Mouse (Mus musculus) intestine, embryonic 15.5 days (tissue): ENCODE results near the gene Elavl2. TPM values are rescaled to one million over a fixed set of nuclear protein-coding genes. Genes with fewer than 3 reads are reported as not detected.
"Not testable (repeated sequence)": the region's sequence is repeated elsewhere in the genome, so short reads cannot be mapped to it uniquely, and the experiment has no call there.

ENCODE experiments used
- ATAC-seq: fragments of 200-750 bp; cut with Nextera tagmentation; 2 replicates; pipeline ENCODE4 v1.8.0; 2017; ENCODE audit warnings: moderate TSS enrichment, moderate library complexity
- H3K27ac ChIP-seq: fragments of 300-500 bp; sonication (generic); 2 replicates; pipeline ENCODE4 v1.5.1; 2015; ENCODE audit warnings: mild to moderate bottlenecking, inconsistent platforms
- H3K27me3 ChIP-seq: fragments of 300-500 bp; sonication (generic); replicated peaks from 2 replicates; pipeline ENCODE4 v1.6.1; 2015; ENCODE audit warnings: inconsistent platforms
- H3K36me3 ChIP-seq: fragments of 300-500 bp; sonication (generic); 2 replicates; pipeline ENCODE4 v1.6.1; 2015; ENCODE audit warnings: inconsistent platforms
- H3K4me1 ChIP-seq: fragments of 300-500 bp; sonication (generic); replicated peaks from 2 replicates; pipeline ENCODE4 v1.6.1; 2015; ENCODE audit warnings: inconsistent platforms
- H3K4me2 ChIP-seq: fragments of 300-500 bp; sonication (generic); replicated peaks from 2 replicates; pipeline ENCODE4 v1.6.1; 2015; ENCODE audit warnings: mild to moderate bottlenecking, inconsistent platforms
- H3K4me3 ChIP-seq: fragments of 300-500 bp; sonication (generic); replicated peaks from 2 replicates; pipeline ENCODE4 v1.5.1; 2015; ENCODE audit warnings: inconsistent platforms
- H3K9ac ChIP-seq: fragments of 300-500 bp; sonication (generic); 2 replicates; pipeline ENCODE4 v1.6.1; 2015; ENCODE audit warnings: inconsistent platforms
- H3K9me3 ChIP-seq: fragments of 300-500 bp; sonication (generic); 2 replicates; pipeline ENCODE4 v1.6.1; 2016; ENCODE audit warnings: inconsistent platforms
- WGBS: fragments of 180-500 bp; shearing (Covaris S2); methylation state at CpG from one replicate; pipeline ENCODE4 v1.1.7; 2015; 5-methylcytosine and 5-hydroxymethylcytosine counted together
- polyA plus RNA-seq: library from polyadenylated mRNA; unstranded; fragments of >200 nt; fragmentation: Nextera tagmentation; extraction: Ambion mirVana; gene quantifications from 2 replicates; pipeline ENCODE4 v1.2.1, GENCODE M21; 2015

Elavl2 gene
- polyA plus RNA-seq, 1 experiment from 2014 or later, result 5.4 TPM

- WGBS, result 78% methylated on average over 1 of the region's 1 CpGs
- Histone ChIP-seq H3K9ac (no peak overlapping the region), H3K36me3 (no peaks in the 10 kb centered on the region), H3K4me2 (no peak overlapping the region), H3K9me3 (no peaks in the 10 kb centered on the region), H3K27me3 (no peaks in the 10 kb centered on the region), H3K27ac (no peak overlapping the region), H3K4me3 (no peak overlapping the region), H3K4me1 (no peaks in the 10 kb centered on the region)
- no peak for ATAC-seq
Measured at GRCm38 (mm10) chr4:91291526-91291925, 109.1 kb downstream of the Elavl2 start.

- H3K9ac ChIP-seq, result no peak overlapping the region
- no peak for ATAC-seq
- no peak overlapping the region for H3K4me2 ChIP-seq
- no peaks in the 10 kb centered on the region for H3K4me1 ChIP-seq
- no peak overlapping the region for H3K27ac ChIP-seq
- H3K9me3 ChIP-seq, result no peaks in the 10 kb centered on the region
- no peaks in the 10 kb centered on the region for H3K27me3 ChIP-seq
- no peak overlapping the region for H3K4me3 ChIP-seq
- WGBS, result 79% methylated on average over 1 of the region's 1 CpGs
- no peaks in the 10 kb centered on the region for H3K36me3 ChIP-seq
Measured at GRCm38 (mm10) chr4:91290373-91290772, 110.2 kb downstream of the Elavl2 start.

GRCm38 (mm10) chr4:91289151-91289550, 111.4 kb downstream of the Elavl2 start:
- 91% methylated on average over 1 of the region's 1 CpGs for WGBS
- Histone ChIP-seq H3K4me1 (no peaks in the 10 kb centered on the region), H3K27ac (no peak overlapping the region), H3K9me3 (no peaks in the 10 kb centered on the region), H3K27me3 (no peaks in the 10 kb centered on the region), H3K9ac (no peak overlapping the region), H3K4me3 (no peak overlapping the region), H3K4me2 (no peak overlapping the region), H3K36me3 (no peaks in the 10 kb centered on the region)
- ATAC-seq, result no peak

- WGBS, result 73% methylated on average over 1 of the region's 1 CpGs
- Histone ChIP-seq H3K27me3 (no peaks in the 10 kb centered on the region), H3K4me1 (no peaks in the 10 kb centered on the region), H3K4me2 (no peak overlapping the region), H3K9me3 (no peaks in the 10 kb centered on the region), H3K4me3 (no peak overlapping the region), H3K36me3 (no peaks in the 10 kb centered on the region), H3K27ac (no peak overlapping the region), H3K9ac (no peak overlapping the region)
- no peak for ATAC-seq
Measured at GRCm38 (mm10) chr4:91268390-91268789, 132.2 kb downstream of the Elavl2 start.

- Histone ChIP-seq H3K4me2 (no peak overlapping the region), H3K36me3 (no peaks in the 10 kb centered on the region), H3K4me3 (no peak overlapping the region), H3K27me3 (no peaks in the 10 kb centered on the region), H3K9ac (no peak overlapping the region), H3K27ac (no peak overlapping the region), H3K4me1 (no peaks in the 10 kb centered on the region), H3K9me3 (no peaks in the 10 kb centered on the region)
- WGBS, result 90% methylated on average over 19 of the region's 19 CpGs
- no peak for ATAC-seq
Measured at GRCm38 (mm10) chr4:91263733-91264440, 136.7 kb downstream of the Elavl2 start.

GRCm38 (mm10) chr4:91262839-91263238, 137.7 kb downstream of the Elavl2 start:
- Histone ChIP-seq H3K36me3 (no peaks in the 10 kb centered on the region), H3K9me3 (no peaks in the 10 kb centered on the region), H3K4me2 (no peak overlapping the region), H3K9ac (no peak overlapping the region), H3K4me3 (no peak overlapping the region), H3K27me3 (no peaks in the 10 kb centered on the region), H3K27ac (no peak overlapping the region), H3K4me1 (no peaks in the 10 kb centered on the region)
- 79% methylated on average over 8 of the region's 8 CpGs for WGBS
- ATAC-seq, result no peak

- Histone ChIP-seq H3K27me3 (no peaks in the 10 kb centered on the region), H3K4me2 (no peak overlapping the region), H3K27ac (no peak overlapping the region), H3K36me3 (no peaks in the 10 kb centered on the region), H3K9me3 (no peaks in the 10 kb centered on the region), H3K4me3 (no peak overlapping the region), H3K9ac (no peak overlapping the region), H3K4me1 (no peaks in the 10 kb centered on the region)
- WGBS, result 94% methylated on average over 4 of the region's 4 CpGs
- ATAC-seq, result no peak
Measured at GRCm38 (mm10) chr4:91260622-91261021, 140.0 kb downstream of the Elavl2 start.

- H3K9ac ChIP-seq, result no peak overlapping the region
- no peaks in the 10 kb centered on the region for H3K36me3 ChIP-seq
- H3K9me3 ChIP-seq, result no peaks in the 10 kb centered on the region
- no peaks in the 10 kb centered on the region for H3K4me1 ChIP-seq
- H3K4me2 ChIP-seq, result no peak overlapping the region
- no peaks in the 10 kb centered on the region for H3K27me3 ChIP-seq
- WGBS, result 54% methylated on average over 1 of the region's 1 CpGs
- no peak overlapping the region for H3K27ac ChIP-seq
- H3K4me3 ChIP-seq, result no peak overlapping the region
- no peak for ATAC-seq
Measured at GRCm38 (mm10) chr4:91248650-91249049, 151.9 kb downstream of the Elavl2 start.

- WGBS, result 88% methylated on average over 5 of the region's 8 CpGs
- H3K9me3 ChIP-seq, H3K9ac ChIP-seq, H3K36me3 ChIP-seq, ATAC-seq, H3K4me2 ChIP-seq, H3K4me3 ChIP-seq, H3K27me3 ChIP-seq, H3K4me1 ChIP-seq, H3K27ac ChIP-seq: not testable (repeated sequence)
Measured at GRCm38 (mm10) chr4:91245136-91245535, 155.4 kb downstream of the Elavl2 start.

- Histone ChIP-seq H3K4me2 (no peak overlapping the region), H3K27me3 (no peaks in the 10 kb centered on the region), H3K27ac (no peak overlapping the region), H3K9me3 (no peaks in the 10 kb centered on the region), H3K4me3 (no peak overlapping the region), H3K36me3 (no peaks in the 10 kb centered on the region), H3K4me1 (no peaks in the 10 kb centered on the region), H3K9ac (no peak overlapping the region)
- 66% methylated on average over 9 of the region's 9 CpGs for WGBS
- no peak for ATAC-seq
Measured at GRCm38 (mm10) chr4:91244554-91244953, 156.0 kb downstream of the Elavl2 start.

- Histone ChIP-seq H3K9ac (no peak overlapping the region), H3K27ac (no peak overlapping the region), H3K27me3 (no peaks in the 10 kb centered on the region), H3K4me3 (no peak overlapping the region), H3K4me1 (no peaks in the 10 kb centered on the region), H3K4me2 (no peak overlapping the region), H3K9me3 (no peaks in the 10 kb centered on the region), H3K36me3 (no peaks in the 10 kb centered on the region)
- no peak for ATAC-seq
- 88% methylated on average over 4 of the region's 4 CpGs for WGBS
Measured at GRCm38 (mm10) chr4:91243896-91244295, 156.7 kb downstream of the Elavl2 start.

- ATAC-seq, result no peak
- H3K9ac ChIP-seq, result no peak overlapping the region
- no peak overlapping the region for H3K4me2 ChIP-seq
- no peaks in the 10 kb centered on the region for H3K27me3 ChIP-seq
- H3K27ac ChIP-seq, result no peak overlapping the region
- 60% methylated on average over 6 of the region's 6 CpGs for WGBS
- no peaks in the 10 kb centered on the region for H3K36me3 ChIP-seq
- no peak overlapping the region for H3K4me3 ChIP-seq
- H3K4me1 ChIP-seq, result no peaks in the 10 kb centered on the region
- H3K9me3 ChIP-seq, result no peaks in the 10 kb centered on the region
Measured at GRCm38 (mm10) chr4:91238739-91239485, 161.7 kb downstream of the Elavl2 start.

GRCm38 (mm10) chr4:91236976-91237375, 163.6 kb downstream of the Elavl2 start:
- no peaks in the 10 kb centered on the region for H3K4me1 ChIP-seq
- no peak overlapping the region for H3K9ac ChIP-seq
- H3K4me3 ChIP-seq, result no peak overlapping the region
- H3K9me3 ChIP-seq, result no peaks in the 10 kb centered on the region
- WGBS, result 36% methylated on average over 7 of the region's 7 CpGs
- H3K4me2 ChIP-seq, result no peak overlapping the region
- H3K27ac ChIP-seq, result no peak overlapping the region
- H3K36me3 ChIP-seq, result no peaks in the 10 kb centered on the region
- no peak for ATAC-seq
- H3K27me3 ChIP-seq, result no peaks in the 10 kb centered on the region
